Mouse (Mus musculus) telencephalon, adult 2 months (tissue): ENCODE results near the gene Ipp.

Experiments used
- DNase-seq: peaks from one replicate; pipeline ENCODE4 v3.0.0-alpha.2; 2011; ENCODE audit warnings: low read depth, low spot score

Gene Ipp

DNA sequence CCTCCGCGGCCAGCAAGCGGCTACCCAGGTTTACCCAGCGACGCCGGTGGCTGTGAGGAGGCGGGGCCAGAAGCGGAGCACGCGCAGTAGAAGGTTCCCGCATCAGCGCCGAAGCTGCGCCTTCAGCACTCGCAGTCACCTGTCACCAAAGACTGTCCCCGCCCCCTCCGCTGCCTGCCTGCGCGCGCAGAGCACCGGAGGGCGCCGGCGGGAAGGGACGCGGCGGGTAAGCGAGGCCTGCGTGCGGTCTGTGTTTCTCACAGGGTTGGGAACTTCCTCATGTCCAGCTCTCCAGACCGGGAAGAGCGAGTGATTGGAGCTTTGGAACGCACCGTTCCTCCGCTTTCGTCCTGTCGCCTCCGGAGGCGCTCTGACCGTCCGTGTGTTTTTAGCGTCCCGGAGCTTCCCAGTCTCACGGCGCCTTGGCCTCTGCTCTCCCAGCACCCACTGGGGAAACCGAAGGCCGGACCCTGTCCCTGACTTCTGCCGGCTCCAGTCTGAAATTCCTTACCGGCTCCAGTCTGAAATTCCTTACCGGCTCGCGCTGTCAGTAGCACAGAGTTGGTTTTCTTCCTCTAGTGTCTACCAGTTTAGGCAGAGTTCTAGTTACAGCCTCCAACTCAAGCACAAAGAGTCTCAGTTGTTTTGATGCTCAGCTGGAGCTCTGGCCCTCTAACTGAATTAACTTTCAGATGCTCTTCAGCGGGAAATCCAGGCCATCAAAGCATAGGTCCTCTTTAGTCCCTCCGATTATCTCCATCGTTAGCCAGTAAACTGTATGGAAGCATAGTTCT lies at the start of gene Ipp:
Gene Ipp, plus strand, starts transcription at position 125 of the 794 bp plus-strand sequence.
- DNase-seq = peak; percentile 88

DNA sequence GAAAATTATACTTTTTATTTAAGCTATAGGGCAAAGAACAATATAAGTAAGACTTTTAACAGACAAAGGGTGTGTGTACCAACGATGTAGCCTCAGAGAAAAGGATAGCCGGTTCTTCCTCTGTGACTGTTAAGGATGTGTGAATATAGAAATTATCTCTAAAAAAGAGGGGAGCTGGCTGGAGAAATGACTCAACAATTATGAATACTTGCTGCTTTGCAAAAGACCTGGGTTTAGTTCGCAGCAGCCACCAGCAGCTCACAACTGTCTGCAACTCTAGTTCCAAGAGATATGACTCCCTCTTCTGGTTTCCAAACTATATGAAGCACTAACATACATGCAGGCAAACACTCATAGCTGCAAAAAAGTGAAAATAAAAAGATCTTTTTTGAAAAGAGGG lies 45.4 kb upstream of the Ipp start:
- no peak for DNase-seq

DNA sequence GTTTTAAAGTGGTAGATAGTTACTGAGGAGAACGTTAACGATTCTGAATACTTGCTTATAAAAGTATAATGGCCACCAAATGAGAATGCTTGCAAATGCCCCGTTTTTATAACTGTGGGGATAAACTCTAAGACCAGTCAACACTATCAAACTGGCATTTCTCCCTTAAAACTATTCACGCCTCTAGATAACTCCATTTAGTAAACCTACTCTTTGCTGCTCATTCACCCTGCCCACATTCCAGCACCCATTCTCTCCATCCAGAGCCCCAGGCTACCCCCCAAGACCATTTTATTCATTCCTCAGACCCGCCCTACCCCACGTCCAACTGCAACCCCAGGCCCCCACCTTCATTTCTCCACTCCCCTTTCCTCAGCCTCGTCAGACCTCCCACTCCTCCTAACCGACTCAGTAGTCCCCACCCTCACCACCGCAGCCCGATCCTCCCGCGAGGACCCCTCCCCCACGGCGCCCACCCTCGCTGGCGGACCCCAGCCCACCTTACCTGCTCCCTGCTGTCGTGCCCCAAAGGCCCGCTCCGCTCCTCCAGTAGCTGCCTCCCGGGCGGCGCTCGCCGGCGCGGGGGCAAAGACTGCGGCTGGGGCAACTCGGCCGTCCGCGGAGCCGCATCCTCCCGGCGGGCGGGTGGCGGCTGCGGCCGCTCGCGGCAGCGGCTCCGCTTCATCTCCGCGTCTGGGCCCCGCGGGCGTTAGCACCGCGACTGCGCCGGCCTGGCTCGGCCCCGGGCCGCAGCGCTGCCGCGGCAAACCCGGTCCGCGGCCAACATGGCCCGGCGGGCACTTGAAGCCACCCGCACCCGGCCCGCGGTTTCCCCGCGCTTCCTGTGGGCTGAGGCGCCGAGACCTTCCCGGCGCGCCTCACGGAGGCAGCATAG lies 43.9 kb upstream of the Ipp start:
- DNase-seq = no peak

DNA sequence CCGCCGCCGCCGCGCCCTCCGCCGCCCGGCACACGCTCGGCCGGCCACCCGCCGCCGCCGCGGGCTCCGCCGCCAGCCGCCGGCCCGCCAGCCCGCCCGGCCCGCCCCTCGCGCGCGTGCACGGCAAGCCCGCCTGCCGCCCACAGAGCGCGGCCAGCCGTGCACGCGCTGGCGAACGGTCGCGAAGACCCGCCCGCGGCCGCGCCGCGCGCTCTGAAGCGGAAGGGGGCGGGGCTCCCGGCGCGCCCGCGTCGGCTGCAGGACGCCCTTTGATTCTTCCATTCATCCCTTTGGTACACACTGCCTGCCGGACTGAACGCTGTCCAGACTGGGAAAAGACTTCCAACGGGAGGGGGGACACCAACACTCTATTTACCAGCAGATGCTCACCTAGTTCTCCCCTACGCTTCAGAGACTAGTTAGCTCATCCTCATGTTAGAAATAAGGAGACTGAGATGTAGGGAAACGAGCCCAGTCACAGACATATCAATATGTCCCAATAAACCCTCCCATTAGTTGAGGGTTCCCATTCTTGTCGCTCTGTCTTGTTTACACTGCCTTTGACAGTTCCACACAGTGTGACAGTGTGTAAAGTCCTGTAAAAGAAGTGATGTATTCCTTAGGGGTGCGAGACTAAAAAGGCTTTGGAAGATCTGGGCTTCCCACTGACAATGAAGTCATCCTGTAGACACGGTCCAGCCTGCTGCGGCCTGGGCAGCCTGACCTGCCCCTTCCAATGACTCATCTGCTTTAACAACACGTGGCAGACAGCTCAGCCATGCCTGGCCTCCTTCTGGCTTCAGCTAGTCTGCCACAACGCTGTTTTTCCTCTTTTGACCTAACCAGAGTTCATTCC lies 43.0 kb upstream of the Ipp start, which contains the start of gene Mast2:
Gene Mast2, minus strand, starts transcription at position 58 of the 856 bp plus-strand sequence.
- peak; percentile 60 for DNase-seq

DNA sequence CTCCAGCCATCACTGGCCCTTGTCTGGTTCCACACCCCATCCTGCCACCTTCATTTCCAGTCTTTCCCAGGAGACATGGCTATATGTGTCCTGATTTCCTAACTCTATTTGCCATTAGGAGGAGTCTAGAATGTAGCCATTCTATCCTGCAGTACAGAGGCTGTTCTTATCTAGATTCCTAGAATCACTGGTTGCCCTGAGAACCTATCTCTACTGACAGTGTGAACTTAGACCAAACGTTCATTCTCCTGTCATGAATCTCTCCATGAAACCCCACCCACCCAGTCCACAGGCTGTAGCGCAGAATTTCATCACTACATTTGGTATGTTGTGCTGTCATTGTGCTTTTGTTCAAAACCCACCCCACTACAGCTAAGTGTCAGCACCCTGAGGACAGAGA lies 26.0 kb upstream of the Ipp start:
- no peak for DNase-seq

DNA sequence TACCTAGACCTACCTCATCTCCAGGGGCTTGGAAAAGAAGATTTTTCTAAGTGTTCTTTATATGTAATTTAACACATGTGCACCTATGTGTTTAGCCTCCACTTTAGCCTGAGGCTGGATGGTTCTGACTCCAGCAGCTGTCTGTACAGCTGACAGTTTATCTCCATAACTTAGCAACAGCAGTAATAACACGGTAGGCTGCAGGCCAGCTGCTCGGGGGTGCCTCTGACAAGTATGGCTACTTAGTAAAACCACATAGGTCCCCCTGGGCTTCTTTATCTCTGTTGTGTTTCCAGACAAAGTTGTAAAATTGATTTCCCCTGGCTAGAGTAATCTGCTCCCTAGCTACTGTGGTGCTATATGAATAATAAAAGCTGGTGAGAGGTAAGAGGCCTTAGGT lies 23.9 kb upstream of the Ipp start:
- no peak for DNase-seq

DNA sequence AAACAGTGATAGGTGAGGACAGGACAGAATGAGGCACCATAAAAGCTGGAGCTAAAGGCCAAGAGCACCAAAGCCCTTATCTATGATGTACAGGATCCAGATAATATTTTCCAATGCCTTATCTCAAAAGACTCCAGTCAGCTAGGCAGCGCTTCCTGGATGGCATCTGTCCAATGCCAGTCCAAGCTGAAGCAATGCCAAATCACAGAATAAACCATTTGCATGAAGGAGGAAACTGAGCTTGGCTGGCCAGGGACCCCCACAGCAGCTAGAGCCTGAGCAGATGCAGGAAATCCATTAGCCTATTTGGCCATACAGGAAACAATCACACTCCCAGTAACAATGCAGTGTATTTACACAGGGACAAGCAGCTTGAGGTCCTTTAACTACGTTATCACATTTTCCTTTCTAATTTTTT lies 16.2 kb upstream of the Ipp start:
- no peak for DNase-seq

DNA sequence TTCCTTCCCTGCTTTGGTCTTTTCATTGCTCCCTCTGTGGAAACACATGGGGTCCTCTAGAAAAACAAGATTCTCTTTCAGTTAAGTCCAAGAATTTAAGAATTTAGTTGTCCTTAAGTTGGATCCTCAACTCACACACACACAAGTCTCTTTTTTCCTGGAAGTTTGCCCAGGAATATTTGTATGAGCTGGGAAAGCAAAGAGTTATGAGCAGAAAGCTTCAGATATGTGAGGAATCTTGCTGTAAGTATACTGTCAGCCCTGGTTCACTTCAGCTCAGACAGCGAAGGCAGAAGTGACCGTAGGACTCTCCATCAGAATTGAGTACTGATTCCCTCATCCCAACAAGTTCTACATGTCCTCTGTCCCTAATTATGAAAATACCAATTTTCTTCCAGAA lies 15.5 kb upstream of the Ipp start:
- DNase-seq = no peak

DNA sequence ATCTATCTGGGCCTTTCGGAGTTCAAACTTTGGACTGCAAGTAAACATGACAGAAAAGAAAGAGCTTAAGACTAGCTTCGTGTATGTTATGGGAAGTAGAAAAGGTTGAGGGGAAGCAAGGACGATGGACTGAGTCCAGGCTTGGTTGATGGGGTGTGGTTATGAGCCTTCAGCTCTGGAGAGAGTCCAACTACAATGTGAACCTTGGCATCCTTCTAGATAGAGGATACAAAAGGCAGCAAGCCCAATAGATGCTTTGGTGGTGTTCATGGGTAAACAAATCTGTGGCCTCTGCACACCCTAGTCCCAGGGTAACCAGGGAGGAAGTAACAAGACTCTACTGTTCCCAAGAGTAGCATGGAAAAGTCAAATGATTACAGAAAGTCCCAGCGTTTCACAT lies 14.9 kb upstream of the Ipp start:
- no peak for DNase-seq

DNA sequence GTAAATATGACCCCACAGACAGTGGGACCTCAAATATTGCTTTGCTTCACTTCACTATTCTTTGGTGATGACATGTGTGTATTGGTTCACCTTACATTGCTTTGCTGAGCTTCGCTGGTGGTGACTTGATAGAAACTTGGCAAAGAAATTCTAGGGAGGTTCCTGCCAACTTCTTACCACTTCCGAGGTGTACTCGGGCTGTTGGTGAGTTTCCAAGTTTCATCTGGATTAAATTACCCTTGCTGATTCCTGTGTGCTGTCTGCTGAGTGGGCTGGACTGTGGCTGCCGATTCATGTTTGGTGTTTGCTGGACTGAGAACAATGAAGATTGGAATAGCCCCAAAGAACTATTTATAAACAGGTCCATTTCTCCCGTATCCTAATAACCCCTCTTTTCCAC lies 13.7 kb upstream of the Ipp start:
- DNase-seq = no peak

DNA sequence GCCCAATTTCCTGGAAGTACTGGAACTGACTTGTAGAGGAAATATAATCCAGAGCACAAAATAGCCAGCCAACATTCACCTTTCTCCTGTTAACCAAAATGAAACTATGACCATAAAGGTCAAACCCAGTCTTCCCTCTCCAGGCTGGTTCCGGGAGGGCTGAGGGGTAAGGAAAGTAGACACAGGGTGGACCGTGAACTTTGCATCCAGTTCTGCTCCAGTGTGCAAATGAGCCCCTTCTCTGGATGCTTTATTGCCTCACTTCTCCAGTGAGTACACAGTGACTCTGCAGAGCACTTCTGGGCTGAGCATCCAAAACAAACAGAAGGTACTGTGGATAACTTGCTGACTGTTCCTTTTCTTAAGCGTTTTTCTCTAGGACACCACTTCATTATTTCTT lies 7.4 kb upstream of the Ipp start:
- no peak for DNase-seq

DNA sequence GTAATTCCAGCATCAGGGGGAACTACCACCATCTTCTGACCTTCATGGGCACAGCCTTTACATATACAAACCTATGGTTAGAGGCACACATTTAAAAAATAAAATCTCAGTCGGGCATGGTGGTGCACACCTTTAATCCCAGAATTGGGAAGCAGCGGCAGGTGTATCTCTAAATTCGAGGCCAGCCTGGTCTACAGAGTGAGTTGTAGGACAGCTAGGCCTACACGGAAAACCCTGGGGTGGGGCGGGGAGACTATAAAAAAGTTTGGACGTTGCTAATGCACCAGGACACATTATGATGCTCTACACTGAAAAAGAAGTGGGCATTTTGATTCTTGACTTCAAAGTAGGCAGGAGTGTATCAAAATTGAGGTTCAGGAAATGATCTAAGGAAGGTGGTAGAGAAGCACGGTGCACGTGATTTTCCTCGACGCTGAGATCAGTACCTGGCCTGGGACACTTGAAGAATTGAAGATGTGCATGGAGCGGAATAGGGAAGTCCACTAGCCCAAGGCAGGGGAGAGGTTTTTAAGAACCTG lies 394 bp upstream of the Ipp start:
- DNase-seq = no peak

DNA sequence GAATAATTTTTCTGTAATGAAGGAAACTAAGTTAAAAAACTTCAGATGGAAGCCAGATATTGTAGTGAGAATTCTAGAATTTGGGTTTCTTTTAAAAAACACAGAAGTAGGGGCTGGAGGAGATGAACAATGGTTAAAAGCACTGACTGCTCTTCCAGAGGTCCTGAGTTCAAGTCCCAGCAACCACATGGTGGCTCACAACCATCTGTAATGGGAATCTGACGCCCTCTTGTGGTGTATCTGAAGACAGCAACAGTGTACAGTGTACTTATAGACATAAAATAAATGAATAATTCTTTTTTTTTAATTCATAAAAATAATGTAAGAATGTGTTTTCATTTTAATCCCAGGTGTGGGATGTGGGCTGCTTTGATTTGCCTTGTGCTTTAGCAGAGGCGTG lies 23.8 kb downstream of the Ipp start:
- DNase-seq = no peak

DNA sequence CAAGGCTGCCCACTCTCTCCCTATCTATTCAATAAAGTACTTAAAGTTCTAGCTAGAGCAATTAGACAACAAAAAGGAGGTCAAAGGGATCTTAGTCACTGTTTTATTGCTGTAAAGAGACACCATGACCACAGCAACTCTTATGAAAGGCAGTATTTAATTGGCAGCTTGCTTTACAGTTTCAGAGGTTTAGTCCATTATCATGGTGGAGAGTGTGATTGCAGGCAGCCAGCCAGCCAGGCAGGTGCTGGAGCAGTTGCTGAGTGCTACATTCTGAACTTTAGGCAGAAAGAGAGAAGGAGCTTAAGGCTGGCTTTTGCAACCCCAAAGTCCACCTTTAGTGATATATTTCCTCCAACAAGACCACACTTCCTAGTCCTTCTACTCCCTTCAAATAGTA lies 29.0 kb downstream of the Ipp start:
- no peak for DNase-seq

DNA sequence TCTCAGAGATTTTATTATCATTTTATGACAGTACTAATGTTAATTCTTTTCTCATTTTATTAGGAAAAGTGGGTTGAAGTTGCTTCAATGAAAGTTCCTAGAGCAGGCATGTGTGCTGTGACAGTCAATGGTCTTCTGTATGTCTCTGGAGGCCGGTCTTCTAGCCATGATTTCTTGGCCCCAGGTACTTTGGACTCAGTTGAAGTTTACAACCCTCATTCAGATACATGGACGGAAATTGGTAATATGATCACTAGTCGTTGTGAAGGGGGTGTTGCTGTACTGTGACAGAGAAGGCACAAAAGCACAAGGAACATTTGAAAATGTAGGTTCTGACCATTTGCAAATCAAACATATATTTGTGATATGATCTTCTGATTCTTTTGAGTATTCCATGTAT lies 30.4 kb downstream of the Ipp start:
- DNase-seq = no peak

DNA sequence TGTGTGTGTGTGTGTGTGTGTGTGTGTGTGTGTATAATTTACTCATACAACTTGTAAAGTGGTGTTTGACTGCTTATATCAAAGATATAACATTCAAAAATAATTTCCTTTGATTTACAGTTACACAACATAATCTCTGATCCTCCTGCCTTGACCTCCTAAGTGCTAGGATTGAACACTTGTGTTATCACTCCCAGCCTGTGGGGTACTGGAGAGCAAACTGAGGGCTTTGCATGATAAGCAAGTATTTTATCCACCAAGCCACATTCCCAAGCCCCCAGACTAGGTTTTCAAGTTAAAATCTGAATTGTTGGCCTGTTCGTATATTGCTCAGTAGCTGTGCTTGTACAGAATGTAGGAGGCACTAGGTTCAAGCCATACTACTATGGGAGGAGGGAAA lies 43.1 kb downstream of the Ipp start:
- no peak for DNase-seq

DNA sequence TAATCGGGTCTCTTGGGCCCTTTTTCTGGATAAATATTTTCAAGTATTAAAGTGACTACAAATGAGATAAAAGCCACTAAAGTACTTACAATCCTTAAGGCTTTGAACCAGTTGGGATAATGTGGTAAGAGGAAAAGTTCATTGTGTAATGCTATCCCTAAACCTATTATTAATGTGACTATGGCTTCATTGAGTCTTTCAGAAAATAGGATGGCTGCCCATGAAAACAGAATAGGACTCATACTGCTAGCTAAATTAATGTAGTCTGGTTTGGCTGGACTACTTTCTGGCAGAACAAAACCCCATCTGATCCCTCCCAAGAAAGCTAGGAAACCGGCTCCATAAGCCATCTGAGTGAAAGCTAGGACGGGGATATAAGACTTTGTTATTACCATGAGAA lies 45.7 kb downstream of the Ipp start:
- no peak for DNase-seq

DNA sequence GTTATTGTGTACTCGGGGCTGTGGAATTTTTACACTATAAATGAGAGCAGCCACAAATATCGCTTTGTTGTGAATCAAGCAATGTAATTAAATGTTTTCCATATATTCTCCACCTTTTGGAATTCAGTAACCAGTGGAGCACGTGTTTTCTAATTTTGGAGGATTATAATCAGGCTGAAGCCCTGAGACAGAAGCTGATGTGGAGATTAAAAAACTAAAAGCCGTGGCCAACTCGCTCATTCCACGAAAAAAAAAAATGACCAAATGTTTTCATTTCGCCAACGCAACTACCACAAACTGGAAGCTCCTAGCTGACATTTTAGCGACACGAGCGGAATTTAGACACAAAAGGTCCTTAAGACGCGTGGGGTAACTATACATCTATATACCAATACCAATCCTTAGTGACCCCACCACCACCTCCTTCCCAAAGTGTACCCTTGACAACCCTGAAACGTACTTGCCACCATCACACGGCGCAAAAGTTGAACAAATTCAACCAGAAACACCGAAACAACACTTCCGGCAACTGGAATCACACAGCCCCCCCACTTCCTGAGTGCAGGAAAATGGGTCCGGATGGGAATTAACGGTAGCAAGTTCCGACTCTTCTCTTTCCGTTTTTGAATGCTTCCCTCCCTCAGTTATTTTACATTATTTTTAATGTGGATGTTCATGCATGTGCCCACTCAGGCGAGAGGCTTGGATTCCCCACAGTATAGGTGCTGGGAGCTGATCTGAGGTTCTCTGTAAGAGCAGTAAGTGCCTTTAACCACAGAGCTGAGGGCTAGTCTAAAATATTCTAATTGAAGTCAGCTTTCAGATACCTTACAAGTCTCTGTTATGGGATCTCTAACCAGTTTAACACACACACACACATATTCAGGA lies 48.3 kb downstream of the Ipp start, which contains the start of gene Tmem69:
Gene Tmem69, minus strand, starts transcription at position 524 of the 888 bp plus-strand sequence.
- peak; percentile 84 for DNase-seq

DNA sequence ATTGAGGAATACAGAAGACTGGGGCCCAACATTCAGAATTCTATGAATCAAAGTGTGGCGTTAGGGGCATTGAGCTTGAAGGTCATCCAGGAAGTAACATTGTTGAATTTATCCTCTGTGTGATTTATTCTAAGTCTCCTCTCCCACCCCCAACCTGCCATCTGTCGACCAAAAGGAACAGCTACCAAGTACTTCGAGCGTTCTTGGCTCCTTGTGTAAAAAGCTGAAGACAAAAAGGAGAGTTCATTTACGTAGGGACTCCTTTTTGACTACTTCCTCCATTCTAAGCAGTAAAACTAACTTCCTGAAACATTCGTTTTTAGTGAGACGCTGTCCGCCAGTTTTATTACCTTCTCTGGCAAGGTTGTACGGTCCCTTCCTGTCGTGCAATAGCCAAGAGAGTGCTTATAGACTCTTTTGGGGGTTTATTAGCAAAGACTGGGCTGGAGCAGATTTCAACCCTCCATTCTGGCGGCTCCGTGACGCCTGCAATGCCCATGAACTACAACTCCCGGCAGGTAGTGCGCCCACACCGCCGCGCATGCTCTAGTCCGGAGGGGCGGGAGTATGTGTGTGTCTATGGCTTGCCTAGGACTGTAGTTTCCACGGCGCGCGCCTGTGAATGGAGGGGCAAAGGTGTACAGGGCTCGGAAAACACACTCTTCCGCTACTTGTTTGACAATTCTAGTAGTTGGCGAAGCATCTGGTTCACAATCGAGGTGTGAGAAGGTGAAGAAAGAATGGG lies 49.4 kb downstream of the Ipp start:
- peak; percentile 93 for DNase-seq
